Mouse (Mus musculus): ENCODE results near the gene S1pr1. TPM values are rescaled to one million over a fixed set of nuclear protein-coding genes. Genes with fewer than 3 reads are reported as not detected.

Gene S1pr1
- total and polyA plus RNA-seq, 3 experiments = 0.08 to 0.13 TPM; not detected in 1

GRCm38 (mm10) chr3:115692384-115692783, 22.5 kb downstream of the S1pr1 start:
- no peak overlapping the region for H3K4me3 ChIP-seq (ENCODE audit: control insufficient read depth in 1 of 2, insufficient read depth in 1 of 2, low read depth in 2 of 2, low read length in 2 of 2)
- TF ChIP-seq ZNF384 (IDR thresholded peaks at IDR 0.05; ENCODE audit: low read depth, low read length) (no peak), MEF2A (IDR thresholded peaks at IDR 0.05; ENCODE audit: extremely low read depth, insufficient replicate concordance, low read depth, low read length, poor library complexity, severe bottlenecking) (no peak), JUND (IDR thresholded peaks at IDR 0.05; ENCODE audit: low read depth, low read length) (no peak), POLR2AphosphoS5 (IDR thresholded peaks at IDR 0.05; ENCODE audit: borderline replicate concordance, low read depth, low read length) (no peak), RCOR1 (IDR thresholded peaks at IDR 0.05; ENCODE audit: low read depth, low read length) (peak; percentile 26; the same call in 1 of the 2 replicates), EP300 (IDR thresholded peaks at IDR 0.05; ENCODE audit: low read depth in 1 of 2, low read length in 2 of 2) (peak in 1 of 2 experiments; percentile 29; a peak in 1 of 4 replicates), USF2 (IDR thresholded peaks at IDR 0.05; ENCODE audit: borderline replicate concordance in 1 of 2, insufficient read depth in 1 of 2, low read depth in 1 of 2, low read length in 2 of 2) (no peak), ZC3H11A (IDR thresholded peaks at IDR 0.05; ENCODE audit: low read depth, low read length) (no peak), ETS1 (IDR thresholded peaks at IDR 0.05; ENCODE audit: low read depth, low read length) (peak; percentile 16; the same call in 1 of the 2 replicates), HCFC1 (IDR thresholded peaks at IDR 0.05; ENCODE audit: low read depth, low read length) (no peak), NELFE (IDR thresholded peaks at IDR 0.05; ENCODE audit: low read depth, low read length) (no peak), GATA1 (IDR thresholded peaks at IDR 0.05; ENCODE audit: low read depth, low read length) (no peak)
- H3K27ac ChIP-seq (ENCODE audit: control insufficient read depth, low read depth, low read length) = no peak overlapping the region

GRCm38 (mm10) chr3:115689920-115690319, 25.0 kb downstream of the S1pr1 start:
- Histone ChIP-seq H3K9me3 (replicated peaks; ENCODE audit: insufficient read depth, low read length) (no peaks in the 10 kb centered on the region), H3K9ac (ENCODE audit: control insufficient read depth, low read depth, low read length, poor library complexity, severe bottlenecking) (no peak overlapping the region), H3K27ac (ENCODE audit: control insufficient read depth, low read depth, low read length) (no peak overlapping the region), H3K4me1 (ENCODE audit: control insufficient read depth in 1 of 2, insufficient read depth in 2 of 2, low read length in 2 of 2) (peaks cover 21 to 30% of the 10 kb centered on the region in 2 experiments), H3K79me2 (ENCODE audit: control insufficient read depth, insufficient read depth, low read length, poor library complexity) (no peaks in the 10 kb centered on the region), H3K27me3 (ENCODE audit: control insufficient read depth in 1 of 2, insufficient read depth in 2 of 2, low read length in 2 of 2) (no peaks in the 10 kb centered on the region), H3K4me3 (ENCODE audit: control insufficient read depth in 1 of 2, insufficient read depth in 1 of 2, low read depth in 2 of 2, low read length in 2 of 2) (no peak overlapping the region), H3K36me3 (ENCODE audit: control insufficient read depth in 1 of 2, insufficient read depth in 2 of 2, low read length in 2 of 2) (peaks cover 0 to 29% of the 10 kb centered on the region in 2 experiments; a peak in 2 of 4 replicates)
- no peak for DNase-seq (ENCODE audit: low read depth, low spot score)
- TF ChIP-seq MYC (IDR thresholded peaks at IDR 0.05; ENCODE audit: low read depth, low read length) = no peak
- no peak for TF ChIP-seq JUND (IDR thresholded peaks at IDR 0.05; ENCODE audit: low read depth, low read length)
- TF ChIP-seq ZKSCAN1 (IDR thresholded peaks at IDR 0.05; ENCODE audit: low read depth, low read length) = no peak
- no peak for TF ChIP-seq UBTF (IDR thresholded peaks at IDR 0.05; ENCODE audit: borderline replicate concordance, insufficient read depth, low read depth, low read length)
- no peak for TF ChIP-seq MXI1 (IDR thresholded peaks at IDR 0.05; ENCODE audit: low read depth, low read length)
- TF ChIP-seq POLR2A (IDR thresholded peaks at IDR 0.05; ENCODE audit: control insufficient read depth in 1 of 2, insufficient read depth in 1 of 2, low read depth in 1 of 2, low read length in 2 of 2, poor library complexity in 1 of 2) = no peak
- no peak for TF ChIP-seq CHD2 (IDR thresholded peaks at IDR 0.05; ENCODE audit: low read length)
- TF ChIP-seq NRF1 (IDR thresholded peaks at IDR 0.05; ENCODE audit: insufficient read depth, low read depth, low read length, poor library complexity, severe bottlenecking) = no peak
- no peak for TF ChIP-seq ZNF384 (IDR thresholded peaks at IDR 0.05; ENCODE audit: low read depth, low read length)

More at GRCm38 (mm10) chr3:115692384-115692783, 22.5 kb downstream of the S1pr1 start:
- peaks cover 23 to 44% of the 10 kb centered on the region in 2 experiments for H3K4me1 ChIP-seq (ENCODE audit: control insufficient read depth in 1 of 2, insufficient read depth in 2 of 2, low read length in 2 of 2)
- H3K9me3 ChIP-seq (replicated peaks; ENCODE audit: insufficient read depth, low read length) = no peaks in the 10 kb centered on the region
- peak; percentile 56 for DNase-seq (ENCODE audit: low read depth, low spot score)
- peaks cover 0 to 41% of the 10 kb centered on the region in 2 experiments; a peak in 2 of 4 replicates for H3K36me3 ChIP-seq (ENCODE audit: control insufficient read depth in 1 of 2, insufficient read depth in 2 of 2, low read length in 2 of 2)
- H3K9ac ChIP-seq (ENCODE audit: control insufficient read depth, low read depth, low read length, poor library complexity, severe bottlenecking) = no peak overlapping the region
- no peaks in the 10 kb centered on the region for H3K27me3 ChIP-seq (ENCODE audit: control insufficient read depth in 1 of 2, insufficient read depth in 2 of 2, low read length in 2 of 2)
- no peaks in the 10 kb centered on the region for H3K79me2 ChIP-seq (ENCODE audit: control insufficient read depth, insufficient read depth, low read length, poor library complexity)

Data from MEL (cell line).